ENCODE assay signal across 8 mouse cellular contexts in genomic region chr9:21545916-21546788, GRCm38 (mm10). TPM values are rescaled to one million over a fixed set of nuclear protein-coding genes. Genes with fewer than 3 reads are reported as not detected.
DNase-seq lines count a peak whose midpoint lies in the region; ATAC-seq and TF ChIP-seq lines count a peak whose summit lies in the region.

No protein-coding gene starts in this region.

- peak; percentile 87 for ATAC-seq in erythroid progenitor cell, adult 5-6 weeks (replicated peaks; ENCODE audit: low FRiP score, poor library complexity, severe bottlenecking)
- peak; percentile 96 for ATAC-seq in heart, embryonic 12.5 days (ENCODE audit: insufficient number of reproducible peaks, low FRiP score)
- ATAC-seq in kidney, postnatal 0 days (replicated peaks; ENCODE audit: low FRiP score, low read depth) = peak; percentile 93
- ATAC-seq in liver, embryonic 11.5 days (replicated peaks; ENCODE audit: low FRiP score) = peak; percentile 91
- ATAC-seq in stomach, embryonic 14.5 days (ENCODE audit: insufficient number of reproducible peaks, insufficient read depth, low FRiP score, low read depth) = peak; percentile 93

- H3K9ac ChIP-seq in heart, embryonic 12.5 days = peak overlapping the region; percentile 64
- H3K9ac ChIP-seq in kidney, postnatal 0 days (ENCODE audit: low read depth, low read length) = peak overlapping the region; percentile 96
- peak overlapping the region; percentile 59 for H3K9ac ChIP-seq in liver, embryonic 11.5 days (ENCODE audit: low read depth, low read length)
- H3K9ac ChIP-seq in stomach, embryonic 14.5 days (replicated peaks; ENCODE audit: low read depth, low read length) = peak overlapping the region; percentile 31; the same call in 1 of the 2 replicates

- H3K36me3 ChIP-seq in heart, embryonic 12.5 days = peaks cover 13% of the 10 kb centered on the region
- no peaks in the 10 kb centered on the region; the same call in 1 of the 2 replicates for H3K36me3 ChIP-seq in kidney, postnatal 0 days (ENCODE audit: insufficient read depth, low read length)
- peaks cover 5% of the 10 kb centered on the region for H3K36me3 ChIP-seq in liver, embryonic 11.5 days (ENCODE audit: control insufficient read depth, insufficient read depth, low read length)
- peaks cover 14% of the 10 kb centered on the region; the same call in 1 of the 2 replicates for H3K36me3 ChIP-seq in stomach, embryonic 14.5 days (ENCODE audit: control insufficient read depth, insufficient read depth, low read length)

- peak overlapping the region; percentile 85 for H3K27ac ChIP-seq in heart, embryonic 12.5 days (ENCODE audit: poor library complexity, severe bottlenecking)
- peak overlapping the region; percentile 97 for H3K27ac ChIP-seq in kidney, postnatal 0 days
- H3K27ac ChIP-seq in liver, embryonic 11.5 days (ENCODE audit: low read depth, low read length) = peak overlapping the region; percentile 81
- H3K27ac ChIP-seq in stomach, embryonic 14.5 days (ENCODE audit: low read length) = peak overlapping the region; percentile 94

- under 1% methylated on average over 66 of the region's 67 CpGs for WGBS in heart, embryonic 12.5 days
- under 1% methylated on average over 64 of the region's 67 CpGs for WGBS in kidney, postnatal 0 days
- WGBS in liver, embryonic 11.5 days = under 1% methylated on average over 67 of the region's 67 CpGs
- under 1% methylated on average over 67 of the region's 67 CpGs for WGBS in stomach, embryonic 14.5 days

- H3K27me3 ChIP-seq in heart, embryonic 12.5 days (replicated peaks) = no peaks in the 10 kb centered on the region
- no peaks in the 10 kb centered on the region for H3K27me3 ChIP-seq in kidney, postnatal 0 days (ENCODE audit: insufficient read depth, low read length)
- no peaks in the 10 kb centered on the region for H3K27me3 ChIP-seq in liver, embryonic 11.5 days (replicated peaks; ENCODE audit: control insufficient read depth, insufficient read depth, low read length)
- H3K27me3 ChIP-seq in stomach, embryonic 14.5 days (ENCODE audit: control insufficient read depth, insufficient read depth, low read length) = no peaks in the 10 kb centered on the region

- H3K4me1 ChIP-seq in heart, embryonic 12.5 days (replicated peaks) = peaks cover 15% of the 10 kb centered on the region
- peaks cover 15% of the 10 kb centered on the region for H3K4me1 ChIP-seq in kidney, postnatal 0 days (replicated peaks; ENCODE audit: insufficient read depth, low read length)
- H3K4me1 ChIP-seq in liver, embryonic 11.5 days (replicated peaks; ENCODE audit: control insufficient read depth, insufficient read depth, low read length) = peaks cover 11% of the 10 kb centered on the region
- H3K4me1 ChIP-seq in stomach, embryonic 14.5 days (ENCODE audit: control insufficient read depth, insufficient read depth, low read length) = peaks cover 25% of the 10 kb centered on the region

- H3K9me3 ChIP-seq in heart, embryonic 12.5 days (replicated peaks) = no peaks in the 10 kb centered on the region
- H3K9me3 ChIP-seq in kidney, postnatal 0 days (replicated peaks; ENCODE audit: low read length) = no peaks in the 10 kb centered on the region
- no peaks in the 10 kb centered on the region for H3K9me3 ChIP-seq in liver, embryonic 11.5 days (ENCODE audit: control insufficient read depth, low read length)
- H3K9me3 ChIP-seq in stomach, embryonic 14.5 days (ENCODE audit: control insufficient read depth, low read depth, low read length) = no peaks in the 10 kb centered on the region

- peak overlapping the region; percentile 75 for H3K4me2 ChIP-seq in heart, embryonic 12.5 days
- peak overlapping the region; percentile 87 for H3K4me2 ChIP-seq in kidney, postnatal 0 days (ENCODE audit: low read length)
- peak overlapping the region; percentile 64 for H3K4me2 ChIP-seq in liver, embryonic 11.5 days
- peak overlapping the region; percentile 39 for H3K4me2 ChIP-seq in stomach, embryonic 14.5 days (replicated peaks; ENCODE audit: low read depth, low read length)

- DNase-seq in CD4-positive helper T cell, adult 2 months (ENCODE audit: low read depth, low spot score) = peak; percentile 99
- DNase-seq in brain, embryonic 18.5 days (ENCODE audit: low read depth, low spot score) = peak; percentile 96
- DNase-seq in kidney, postnatal 0 days (ENCODE audit: low spot score) = peak; percentile 99
- peak; percentile 100 for DNase-seq in liver, embryonic 11.5 days (ENCODE audit: low spot score)
- DNase-seq in naive thymus-derived CD4-positive, alpha-beta T cell, adult 2 months (ENCODE audit: low read depth) = peak; percentile 99

- H3K4me3 ChIP-seq in heart, embryonic 12.5 days = peak overlapping the region; percentile 86
- peak overlapping the region; percentile 51 for H3K4me3 ChIP-seq in kidney, postnatal 0 days (replicated peaks; ENCODE audit: low read depth, low read length)
- peak overlapping the region; percentile 88 for H3K4me3 ChIP-seq in liver, embryonic 11.5 days (ENCODE audit: low read depth, low read length)
- peak overlapping the region; percentile 73 for H3K4me3 ChIP-seq in stomach, embryonic 14.5 days (ENCODE audit: low read depth, low read length)

- peak; percentile 67 for TF ChIP-seq CTCF in kidney, postnatal 0 days (IDR thresholded peaks at IDR 0.05; ENCODE audit: low read depth)

RNA-seq across cellular contexts. Expression of gene Carm1, which starts 0.5 kb away (rescaled TPM):
- 137 and 146 TPM in 2 replicates for total RNA-seq in erythroid progenitor cell, adult 5-6 weeks (2015; ENCODE audit: low replicate concordance)
- 95.5 and 100 TPM in 2 replicates for total RNA-seq in erythroid progenitor cell, adult 5-6 weeks (2017; ENCODE audit: low replicate concordance)
- 49.9 and 53.8 TPM in 2 replicates for polyA plus RNA-seq in heart, embryonic 12.5 days (2016; fragmentation: Nextera tagmentation; extraction: Ambion mirVana)
- polyA plus RNA-seq in kidney, postnatal 0 days (2015; fragmentation: Nextera tagmentation; extraction: Ambion mirVana) = 23.7 and 26.3 TPM in 2 replicates
- polyA plus RNA-seq in liver, embryonic 11.5 days (2014; fragmentation: Nextera tagmentation; extraction: Ambion mirVana) = 54.9 TPM in 2 replicates
- 39.7 and 42.7 TPM in 2 replicates for polyA plus RNA-seq in stomach, embryonic 14.5 days (2014; fragmentation: Nextera tagmentation; extraction: Ambion mirVana)

RNA-seq across cellular contexts. Expression of gene AB124611, which starts 20.2 kb away (rescaled TPM):
- 35.0 and 42.3 TPM in 2 replicates for total RNA-seq in erythroid progenitor cell, adult 5-6 weeks (2015; ENCODE audit: low replicate concordance)
- total RNA-seq in erythroid progenitor cell, adult 5-6 weeks (2017; ENCODE audit: low replicate concordance) = 17.2 and 18.6 TPM in 2 replicates
- polyA plus RNA-seq in heart, embryonic 12.5 days (2016; fragmentation: Nextera tagmentation; extraction: Ambion mirVana) = 1.4 and 1.6 TPM in 2 replicates
- 2.3 and 2.6 TPM in 2 replicates for polyA plus RNA-seq in kidney, postnatal 0 days (2015; fragmentation: Nextera tagmentation; extraction: Ambion mirVana)
- polyA plus RNA-seq in liver, embryonic 11.5 days (2014; fragmentation: Nextera tagmentation; extraction: Ambion mirVana) = 3.7 and 4.3 TPM in 2 replicates
- 5.9 and 6.0 TPM in 2 replicates for polyA plus RNA-seq in stomach, embryonic 14.5 days (2014; fragmentation: Nextera tagmentation; extraction: Ambion mirVana)

RNA-seq across cellular contexts. Expression of gene Tmed1, which starts 36.1 kb away (rescaled TPM):
- 6.7 TPM in 1 of 2 replicates, not detected in the other for total RNA-seq in erythroid progenitor cell, adult 5-6 weeks (2015; ENCODE audit: low replicate concordance)
- total RNA-seq in erythroid progenitor cell, adult 5-6 weeks (2017; ENCODE audit: low replicate concordance) = 1.8 and 2.0 TPM in 2 replicates
- polyA plus RNA-seq in heart, embryonic 12.5 days (2016; fragmentation: Nextera tagmentation; extraction: Ambion mirVana) = 89.4 and 92.3 TPM in 2 replicates
- 128 and 131 TPM in 2 replicates for polyA plus RNA-seq in kidney, postnatal 0 days (2015; fragmentation: Nextera tagmentation; extraction: Ambion mirVana)
- 68.6 and 70.2 TPM in 2 replicates for polyA plus RNA-seq in liver, embryonic 11.5 days (2014; fragmentation: Nextera tagmentation; extraction: Ambion mirVana)
- 92.8 and 94.5 TPM in 2 replicates for polyA plus RNA-seq in stomach, embryonic 14.5 days (2014; fragmentation: Nextera tagmentation; extraction: Ambion mirVana)

RNA-seq across cellular contexts. Expression of gene Timm29, which starts 46.4 kb away (rescaled TPM):
- total RNA-seq in erythroid progenitor cell, adult 5-6 weeks (2015; ENCODE audit: low replicate concordance) = 21.3 and 26.4 TPM in 2 replicates
- 23.0 and 27.2 TPM in 2 replicates for total RNA-seq in erythroid progenitor cell, adult 5-6 weeks (2017; ENCODE audit: low replicate concordance)
- polyA plus RNA-seq in heart, embryonic 12.5 days (2016; fragmentation: Nextera tagmentation; extraction: Ambion mirVana) = 33.6 and 34.5 TPM in 2 replicates
- polyA plus RNA-seq in kidney, postnatal 0 days (2015; fragmentation: Nextera tagmentation; extraction: Ambion mirVana) = 28.1 and 29.2 TPM in 2 replicates
- 35.2 and 41.5 TPM in 2 replicates for polyA plus RNA-seq in liver, embryonic 11.5 days (2014; fragmentation: Nextera tagmentation; extraction: Ambion mirVana)
- 29.4 and 33.4 TPM in 2 replicates for polyA plus RNA-seq in stomach, embryonic 14.5 days (2014; fragmentation: Nextera tagmentation; extraction: Ambion mirVana)

RNA-seq across cellular contexts. Expression of gene Yipf2, which starts 46.5 kb away (rescaled TPM):
- 1.7 TPM in 1 of 2 replicates, not detected in the other for total RNA-seq in erythroid progenitor cell, adult 5-6 weeks (2015; ENCODE audit: low replicate concordance)
- total RNA-seq in erythroid progenitor cell, adult 5-6 weeks (2017; ENCODE audit: low replicate concordance) = 1.5 and 5.8 TPM in 2 replicates
- 12.9 and 14.8 TPM in 2 replicates for polyA plus RNA-seq in heart, embryonic 12.5 days (2016; fragmentation: Nextera tagmentation; extraction: Ambion mirVana)
- polyA plus RNA-seq in kidney, postnatal 0 days (2015; fragmentation: Nextera tagmentation; extraction: Ambion mirVana) = 30.2 and 31.6 TPM in 2 replicates
- 15.5 and 16.5 TPM in 2 replicates for polyA plus RNA-seq in liver, embryonic 11.5 days (2014; fragmentation: Nextera tagmentation; extraction: Ambion mirVana)
- 26.9 and 27.5 TPM in 2 replicates for polyA plus RNA-seq in stomach, embryonic 14.5 days (2014; fragmentation: Nextera tagmentation; extraction: Ambion mirVana)

Comparison
In these comparisons a context has a peak if more than half of its experiments do, and no peak if none do; other contexts are left out.
1. Peak in every context shown above with its lines: DNase-seq, ATAC-seq, H3K4me3 ChIP-seq and H3K27ac ChIP-seq.
2. H3K9ac ChIP-seq: peak in every context shown above with its lines; median percentile 96 in kidney, postnatal 0 days; 64 in heart, embryonic 12.5 days; 59 in liver, embryonic 11.5 days; 31 in stomach, embryonic 14.5 days.